Mouse (Mus musculus) megakaryocyte, embryonic 14.5 days (primary cell): Measurements from ENCODE around the gene D630023F18Rik.

Experiments
- FLI1 ChIP-seq: IDR thresholded peaks from 2 replicates; pipeline ENCODE4 v1.6.1; 2012; ENCODE audit warnings: low read length, inconsistent platforms, mixed read lengths
- GATA1 ChIP-seq: IDR thresholded peaks from 3 replicates; pipeline ENCODE4 v1.6.1; 2012; ENCODE audit warnings: mixed read lengths, low read length, inconsistent platforms, borderline replicate concordance

GRCm38 (mm10) chr1:65171579-65171978, 48.6 kb upstream of the D630023F18Rik start:
- TF ChIP-seq FLI1: no peak
- TF ChIP-seq GATA1: no peak
